Mouse (Mus musculus) thymus, adult 2 months (tissue): ENCODE data around the gene Tmco1.

Experiments
- CTCF ChIP-seq: fragments of 200-500 bp; IDR thresholded peaks from 2 replicates; pipeline ENCODE4 v1.5.1; 2012; ENCODE audit warnings: mild to moderate bottlenecking, control low read depth, low read length, moderate library complexity, borderline replicate concordance; ENCODE audit not compliant: control insufficient read depth, poor library complexity, insufficient read depth; ENCODE audit errors: extremely low read depth
- POLR2A ChIP-seq: fragments of 200-500 bp; IDR thresholded peaks from 2 replicates; pipeline ENCODE4 v1.6.1; 2012; ENCODE audit warnings: mild to moderate bottlenecking, low read length, control low read depth, moderate library complexity; ENCODE audit not compliant: control insufficient read depth, poor library complexity, insufficient read depth; ENCODE audit errors: extremely low read depth

DNA sequence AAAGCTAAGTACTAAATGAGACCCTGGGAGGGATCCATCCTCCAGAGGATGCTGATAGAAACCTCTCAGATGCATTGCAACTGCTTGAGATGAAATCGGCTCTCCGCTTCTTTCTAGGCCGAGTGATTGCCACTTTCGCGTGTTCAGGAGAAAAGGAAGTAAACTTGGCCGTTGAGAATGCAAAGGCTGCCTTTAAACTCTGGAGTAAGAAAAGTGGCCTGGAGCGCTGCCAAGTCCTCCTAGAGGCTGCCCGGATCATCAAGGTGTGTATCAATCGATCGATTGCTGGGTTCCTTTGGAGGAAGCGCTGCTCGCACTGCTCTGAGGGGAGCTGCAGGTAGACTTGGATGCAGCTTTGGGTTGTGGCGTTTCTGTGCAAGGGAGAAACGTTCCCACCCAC, 44.2 kb downstream of the Tmco1 start:
- no peak for TF ChIP-seq POLR2A
- no peak for TF ChIP-seq CTCF
